Mouse (Mus musculus): ENCODE measurements around the gene Pmf1.

Pmf1 gene

DNA sequence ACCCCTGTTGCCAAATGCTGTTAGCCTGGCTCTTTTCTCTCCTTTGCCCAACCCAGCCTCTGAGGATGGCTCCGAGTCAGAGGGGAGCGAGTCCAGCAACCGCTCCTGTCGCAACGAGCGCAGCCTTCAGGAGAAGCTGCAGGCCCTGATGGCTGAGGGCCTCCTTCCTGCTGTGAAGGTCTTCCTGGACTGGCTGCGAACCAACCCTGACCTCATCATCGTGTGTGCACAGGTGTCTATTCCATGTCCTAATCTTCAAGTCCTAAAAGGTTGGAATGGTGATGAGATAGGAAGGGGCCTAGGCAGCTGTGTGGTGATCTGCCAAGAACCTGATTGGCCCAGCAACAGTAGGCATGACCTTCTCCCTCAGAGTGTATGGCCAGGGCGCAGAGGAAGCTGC is 57.2 kb downstream of the Pmf1 start:
- DNase-seq (ENCODE audit: low spot score), result no peak

DNA sequence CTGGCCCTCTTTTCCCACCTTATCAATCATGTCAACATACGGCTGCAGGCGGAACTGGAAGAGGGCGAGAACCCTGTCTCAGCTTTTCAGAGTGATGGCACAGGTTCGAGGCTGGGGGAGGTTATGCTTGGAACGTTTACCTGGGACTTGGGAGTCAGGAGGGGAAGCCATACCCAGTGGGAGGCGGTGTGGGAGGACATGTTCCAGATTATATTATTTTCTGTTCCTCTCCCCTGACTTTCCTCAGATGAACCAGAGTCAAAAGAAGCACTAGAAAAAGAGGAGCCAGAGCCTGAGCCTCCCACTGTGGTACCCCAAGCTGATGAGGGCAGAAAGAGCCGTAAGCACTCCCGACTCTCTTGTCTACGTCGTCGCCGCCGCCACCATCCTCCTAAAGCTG is 59.4 kb downstream of the Pmf1 start:
- no peak for DNase-seq (ENCODE audit: low spot score)

Data from urinary bladder, postnatal 25 days (tissue).